Mouse (Mus musculus) heart, adult 2 months (tissue): ENCODE data around the gene Timp2. TPM values are rescaled to one million over a fixed set of nuclear protein-coding genes. Genes with fewer than 3 reads are reported as not detected.
"Not testable (repeated sequence)": the region's sequence is repeated elsewhere in the genome, so short reads cannot be mapped to it uniquely, and the experiment has no call there.

Source experiments
- DNase-seq, 2 experiments: peaks; one replicate each; pipeline ENCODE4 v3.0.0; 2021
- H3K27ac ChIP-seq: fragments of 200-600 bp; 2 replicates; pipeline ENCODE4 v1.8.1; 2022
- H3K27me3 ChIP-seq: fragments of 200-500 bp; 2 replicates; pipeline ENCODE4 v1.6.1; 2012; ENCODE audit warnings: mild to moderate bottlenecking, low read length, inconsistent platforms, mixed read lengths; ENCODE audit not compliant: control insufficient read depth, insufficient read depth
- H3K36me3 ChIP-seq: fragments of 200-500 bp; 2 replicates; pipeline ENCODE4 v1.6.1; 2012; ENCODE audit warnings: low read length, inconsistent platforms; ENCODE audit not compliant: control insufficient read depth, insufficient read depth
- H3K4me1 ChIP-seq: fragments of 200-500 bp; 2 replicates; pipeline ENCODE4 v1.6.1; 2011; ENCODE audit warnings: low read length; ENCODE audit not compliant: control insufficient read depth, insufficient read depth
- H3K4me3 ChIP-seq: fragments of 200-600 bp; 2 replicates; pipeline ENCODE4 v1.8.1; 2022
- H3K79me2 ChIP-seq: fragments of 200-500 bp; replicated peaks from 2 replicates; pipeline ENCODE4 v1.6.1; 2012; ENCODE audit warnings: mild to moderate bottlenecking, inconsistent platforms, low read length, moderate library complexity, mixed read lengths; ENCODE audit not compliant: control insufficient read depth, insufficient read depth
- H3K9ac ChIP-seq: fragments of 200-500 bp; 2 replicates; pipeline ENCODE4 v1.6.1; 2012; ENCODE audit warnings: low read depth, mild to moderate bottlenecking, control low read depth, inconsistent platforms, low read length, mixed read lengths
- CTCF ChIP-seq: fragments of 200-600 bp; IDR thresholded peaks from 2 replicates; pipeline ENCODE4 v1.8.1; 2022; ENCODE audit warnings: antibody characterized with exemption, mild to moderate bottlenecking, moderate library complexity
- EP300 ChIP-seq: fragments of 200-500 bp; IDR thresholded peaks from 2 replicates; pipeline ENCODE4 v1.6.1; 2011; ENCODE audit warnings: low read depth, low read length, control low read depth; ENCODE audit not compliant: insufficient read depth
- POLR2A ChIP-seq: fragments of 200-500 bp; IDR thresholded peaks from 2 replicates; pipeline ENCODE4 v1.6.1; 2011; ENCODE audit warnings: mild to moderate bottlenecking, low read depth, low read length, control low read depth; ENCODE audit not compliant: insufficient read depth
- WGBS: fragments of 180-500 bp; shearing (Covaris S2); methylation state at CpG from one replicate; pipeline ENCODE4 v1.1.7; 2018; 5-methylcytosine and 5-hydroxymethylcytosine counted together
- intact Hi-C: fragments of 180-260 bp; cut with DNase I; formaldehyde crosslinking; loops from one replicate; pipeline ENCODE4 v1.15.1; 2025
- polyA plus RNA-seq: library from polyadenylated mRNA; depleted of rRNA; stranded (reverse); fragments of >200 nt; gene quantifications from 2 replicates; pipeline ENCODE4 v1.2.3, GENCODE M21; 2012
- total RNA-seq, 2 experiments: library from RNA; stranded (reverse); gene quantifications; 2 replicates each; pipeline ENCODE4 v1.2.3; 2021

The Timp2 gene
- total and polyA plus RNA-seq, 3 experiments = 98.9 to 109 (median 99.2) TPM

DNA sequence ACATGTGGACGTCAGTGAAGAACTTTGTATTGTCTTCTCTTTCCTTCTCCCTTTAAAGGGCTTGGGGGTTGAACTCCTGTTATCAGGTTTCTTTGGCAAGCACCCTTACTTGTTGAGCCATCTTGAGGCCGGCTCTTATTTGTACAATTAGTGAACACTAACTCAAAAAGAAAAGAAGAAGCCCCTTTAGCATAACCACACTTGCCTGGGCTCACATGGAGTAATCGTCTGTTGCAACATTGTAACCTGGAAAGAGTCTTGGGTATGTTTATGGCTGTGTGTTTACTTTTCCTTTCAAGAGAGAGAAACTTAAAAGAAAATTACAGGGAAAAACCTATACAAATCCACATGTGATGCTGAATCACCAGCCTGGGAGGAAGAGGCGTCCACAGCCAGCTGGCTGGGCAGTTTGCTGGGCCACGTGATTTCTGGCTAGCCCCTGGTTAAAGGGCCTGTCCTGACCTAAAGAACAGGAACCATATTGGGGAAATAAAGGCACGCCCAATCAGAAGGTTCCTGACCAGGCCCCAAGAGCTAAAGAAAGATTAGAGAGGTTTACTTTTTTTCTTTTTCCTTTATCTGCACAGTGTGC is 43.3 kb downstream of the Timp2 start:
- no peak overlapping the region for H3K27ac ChIP-seq
- DNase-seq = no peak
- H3K27me3 ChIP-seq = no peaks in the 10 kb centered on the region
- TF ChIP-seq CTCF (no peak), EP300 (no peak), POLR2A (no peak)
- no peaks in the 10 kb centered on the region; the same call in 1 of the 2 replicates for H3K36me3 ChIP-seq
- intact Hi-C loops = no loop called here
- no peak overlapping the region for H3K9ac ChIP-seq
- H3K4me1 ChIP-seq = no peaks in the 10 kb centered on the region
- H3K4me3 ChIP-seq = no peak overlapping the region
- 69% methylated on average over 6 of the region's 6 CpGs for WGBS
- H3K79me2 ChIP-seq = no peaks in the 10 kb centered on the region

DNA sequence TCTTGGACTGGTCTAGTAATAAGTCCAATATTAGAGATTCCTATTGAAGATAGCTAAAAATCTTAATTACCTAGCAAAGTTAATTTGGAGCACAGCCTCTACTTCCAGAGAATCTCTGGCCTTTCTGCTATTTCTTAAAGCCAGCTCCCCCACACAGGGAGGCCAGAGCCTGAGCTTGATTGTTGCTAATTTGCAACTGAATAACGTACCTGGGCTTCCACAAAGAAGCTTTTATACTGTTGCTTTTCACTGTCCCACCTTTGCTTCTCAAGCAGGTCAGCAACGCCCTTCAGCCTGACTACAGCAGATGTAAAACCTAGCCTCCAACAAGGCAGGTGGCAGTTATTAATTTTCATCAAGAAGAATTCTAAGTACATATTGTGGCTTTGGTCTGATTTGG is 47.6 kb downstream of the Timp2 start:
- H3K4me1 ChIP-seq, intact Hi-C loops, H3K27me3 ChIP-seq, H3K4me3 ChIP-seq, H3K27ac ChIP-seq, H3K79me2 ChIP-seq, DNase-seq, H3K9ac ChIP-seq, H3K36me3 ChIP-seq: not testable (repeated sequence)
- WGBS = 88% methylated on average over 2 of the region's 2 CpGs

DNA sequence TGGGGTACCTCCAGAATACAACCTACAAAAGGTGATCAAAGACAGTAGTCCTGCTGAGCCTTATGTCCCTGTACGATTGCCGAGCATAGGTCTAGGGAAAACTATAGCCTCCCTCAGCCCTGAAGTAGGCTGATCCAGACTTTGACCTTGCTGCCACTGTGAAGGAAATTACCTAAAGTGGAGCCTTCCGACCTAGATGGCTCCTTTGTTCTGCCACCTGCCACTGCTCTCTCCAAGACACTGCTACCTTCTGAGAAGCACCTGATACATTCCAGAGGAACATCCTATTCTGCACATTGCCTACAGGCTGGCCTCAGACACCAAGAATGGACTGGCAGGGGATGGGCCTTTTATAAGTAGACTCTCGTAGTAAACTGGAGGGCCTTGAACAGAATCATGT is 51.6 kb downstream of the Timp2 start:
- H3K79me2 ChIP-seq, H3K9ac ChIP-seq, H3K36me3 ChIP-seq, H3K27me3 ChIP-seq, H3K4me1 ChIP-seq, DNase-seq, H3K4me3 ChIP-seq, intact Hi-C loops, H3K27ac ChIP-seq: not testable (repeated sequence)
- 84% methylated on average over 4 of the region's 4 CpGs for WGBS

GRCm38 (mm10) chr11:118298810-118299209 is 56.7 kb downstream of the Timp2 start:
- no peak for DNase-seq
- no peak for TF ChIP-seq POLR2A

DNA sequence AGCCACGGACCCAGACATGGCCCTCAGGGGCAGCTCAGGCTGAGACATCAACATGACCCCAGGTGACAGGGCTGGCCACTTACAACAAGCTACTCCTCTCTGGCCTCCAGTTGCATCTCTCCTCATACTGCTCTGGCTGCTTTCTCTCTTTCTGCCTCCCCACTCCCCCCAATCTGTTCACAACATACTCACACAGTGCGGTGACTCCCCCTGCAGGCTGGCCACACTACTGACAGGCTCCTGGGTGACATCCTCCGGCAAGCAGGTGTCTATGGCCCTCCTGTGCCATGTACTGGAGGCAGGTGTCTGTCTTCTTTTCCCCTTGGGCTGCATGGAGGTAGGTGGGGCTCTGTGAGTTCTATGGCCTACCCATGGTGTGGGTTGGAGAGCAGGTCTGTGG is 57.6 kb downstream of the Timp2 start:
- 78% methylated on average over 3 of the region's 3 CpGs for WGBS
- no peak for DNase-seq

More at GRCm38 (mm10) chr11:118298810-118299209, 56.7 kb downstream of the Timp2 start:
- H3K4me3 ChIP-seq = no peak overlapping the region
- no peak overlapping the region for H3K9ac ChIP-seq
- no peaks in the 10 kb centered on the region for H3K36me3 ChIP-seq
- H3K4me1 ChIP-seq = no peaks in the 10 kb centered on the region
- H3K79me2 ChIP-seq = no peaks in the 10 kb centered on the region
- intact Hi-C loops = no loop called here
- H3K27me3 ChIP-seq = no peaks in the 10 kb centered on the region
- no peak overlapping the region for H3K27ac ChIP-seq
- 69% methylated on average over 2 of the region's 2 CpGs for WGBS

DNA sequence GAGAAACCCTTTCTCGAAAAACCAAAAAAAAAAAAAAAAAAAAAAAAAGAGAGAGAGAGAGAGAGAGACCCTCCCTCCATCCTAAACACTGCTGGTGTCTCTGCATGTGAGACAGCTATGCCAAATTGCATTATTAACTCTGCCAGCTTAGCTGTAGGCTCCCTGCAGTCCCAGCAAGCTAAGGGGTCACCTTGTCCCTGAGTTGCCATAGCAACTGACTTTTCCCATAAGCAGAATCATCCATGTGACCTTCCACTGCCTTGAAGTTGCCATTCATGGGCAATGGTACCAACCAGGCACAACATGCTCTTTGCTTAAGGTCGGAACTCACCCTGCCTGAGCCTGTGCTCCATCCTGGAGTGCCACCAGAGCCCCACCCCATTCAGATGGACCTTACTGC is 60.5 kb downstream of the Timp2 start:
- intact Hi-C loops = no loop called here
- WGBS = 76% methylated on average over 2 of the region's 2 CpGs
- Histone ChIP-seq H3K9ac (no peak overlapping the region), H3K79me2 (no peaks in the 10 kb centered on the region), H3K4me3 (no peak overlapping the region), H3K27me3 (no peaks in the 10 kb centered on the region), H3K36me3 (no peaks in the 10 kb centered on the region), H3K27ac (no peak overlapping the region), H3K4me1 (peaks cover 2% of the 10 kb centered on the region)
- DNase-seq = no peak
- TF ChIP-seq CTCF = no peak
- TF ChIP-seq EP300 = no peak
- no peak for TF ChIP-seq POLR2A

More for the DNA sequence above, 57.6 kb downstream of the Timp2 start:
- no peaks in the 10 kb centered on the region for H3K4me1 ChIP-seq
- no peak for TF ChIP-seq POLR2A
- TF ChIP-seq EP300 = no peak
- no peak for TF ChIP-seq CTCF
- no peaks in the 10 kb centered on the region for H3K79me2 ChIP-seq
- intact Hi-C loops = no loop called here
- H3K4me3 ChIP-seq = no peak overlapping the region
- no peak overlapping the region for H3K9ac ChIP-seq
- H3K36me3 ChIP-seq = no peaks in the 10 kb centered on the region
- H3K27ac ChIP-seq = no peak overlapping the region
- H3K27me3 ChIP-seq = no peaks in the 10 kb centered on the region
